Comparison of ENCODE assay signal across 15 mouse cellular contexts in the genomic region with DNA sequence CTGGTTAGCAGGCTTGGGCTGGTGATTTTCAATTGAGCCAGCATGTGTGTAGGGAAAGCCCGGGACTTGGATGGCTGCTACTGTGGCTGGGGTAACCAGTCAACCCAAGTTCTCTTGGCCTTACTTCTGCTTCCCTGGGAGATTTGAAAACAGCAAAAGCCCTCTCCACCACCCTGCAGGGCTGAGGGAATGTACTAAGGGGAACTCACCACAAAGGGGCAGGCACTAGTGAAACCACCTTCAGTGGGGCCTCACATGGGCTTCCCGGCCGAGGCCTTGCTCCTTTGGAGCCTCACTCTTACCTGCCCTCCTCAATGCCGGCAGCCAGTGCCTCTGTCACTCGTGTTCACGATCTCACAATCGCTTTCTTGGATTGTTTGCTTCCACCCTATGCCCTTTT. TPM values are rescaled to one million over a fixed set of nuclear protein-coding genes. Genes with fewer than 3 reads are reported as not detected.
DNase-seq lines count a peak whose midpoint lies in the region; ATAC-seq and TF ChIP-seq lines count a peak whose summit lies in the region.
"Had no signal": no experiment of that assay in that cellular context is flagged by ENCODE, and none has a peak within 500 bp of the region (broad histone marks: within the 10 kb centered on the region; RNA-seq: fewer than 3 reads in every experiment).

No protein-coding gene starts in this region.

- H3K9ac ChIP-seq in forebrain, embryonic 13.5 days: no peak overlapping the region
- no peak overlapping the region for H3K9ac ChIP-seq in forebrain, embryonic 15.5 days (replicated peaks)
- H3K9ac ChIP-seq in liver, postnatal 0 days (replicated peaks): peak overlapping the region; percentile 99

- no peaks in the 10 kb centered on the region for H3K9me3 ChIP-seq in forebrain, embryonic 13.5 days (replicated peaks)
- no peaks in the 10 kb centered on the region for H3K9me3 ChIP-seq in forebrain, embryonic 15.5 days
- no peaks in the 10 kb centered on the region for H3K9me3 ChIP-seq in liver, postnatal 0 days (ENCODE audit: low read length)
- H3K9me3 ChIP-seq: forebrain, embryonic 12.5 days; neural tube, embryonic 13.5 days had no signal

- H3K36me3 ChIP-seq in forebrain, embryonic 13.5 days (ENCODE audit: poor library complexity, severe bottlenecking): no peaks in the 10 kb centered on the region
- no peaks in the 10 kb centered on the region for H3K36me3 ChIP-seq in forebrain, embryonic 15.5 days
- no peaks in the 10 kb centered on the region for H3K36me3 ChIP-seq in kidney, adult 2 months (ENCODE audit: control insufficient read depth, insufficient read depth, low read length)
- H3K36me3 ChIP-seq in liver, postnatal 0 days (replicated peaks; ENCODE audit: insufficient read depth, low read length): peaks cover 13% of the 10 kb centered on the region; the same call in 1 of the 2 replicates
- H3K36me3 ChIP-seq: forebrain, embryonic 12.5 days; neural tube, embryonic 13.5 days had no signal

- no peak overlapping the region for H3K4me3 ChIP-seq in forebrain, embryonic 13.5 days
- H3K4me3 ChIP-seq in forebrain, embryonic 15.5 days: no peak overlapping the region
- peak overlapping the region; percentile 21 for H3K4me3 ChIP-seq in kidney, adult 2 months (ENCODE audit: insufficient read depth, low read depth, low read length)
- peak overlapping the region; percentile 95 for H3K4me3 ChIP-seq in liver, postnatal 0 days (ENCODE audit: low read depth, low read length)
- H3K4me3 ChIP-seq: forebrain, embryonic 12.5 days; neural tube, embryonic 13.5 days had no signal

- ATAC-seq in forebrain, embryonic 13.5 days: no peak
- ATAC-seq in forebrain, embryonic 15.5 days (replicated peaks): no peak
- ATAC-seq in liver, postnatal 0 days: peak; percentile 3; the same call in 1 of the 2 replicates
- ATAC-seq: lung, postnatal 0 days had no signal

- no peak for TF ChIP-seq POLR2A in kidney, adult 2 months (IDR thresholded peaks at IDR 0.05; ENCODE audit: low read depth, low read length)

- peaks cover 17% of the 10 kb centered on the region for H3K27me3 ChIP-seq in forebrain, embryonic 13.5 days
- H3K27me3 ChIP-seq in forebrain, embryonic 15.5 days: peaks cover 10% of the 10 kb centered on the region; the same call in 1 of the 2 replicates
- H3K27me3 ChIP-seq in kidney, adult 2 months (replicated peaks; ENCODE audit: control insufficient read depth, insufficient read depth, low read length): no peaks in the 10 kb centered on the region
- H3K27me3 ChIP-seq in liver, postnatal 0 days (ENCODE audit: insufficient read depth, low read length): 0 out of 2 replicates have a peak, but pooled peaks cover 10% of the 10 kb centered on the region

- 65% methylated on average over 7 of the region's 7 CpGs for WGBS in forebrain, embryonic 13.5 days
- 67% methylated on average over 7 of the region's 7 CpGs for WGBS in forebrain, embryonic 15.5 days
- 57% methylated on average over 7 of the region's 7 CpGs for WGBS in kidney, adult 2 months
- 31% methylated on average over 7 of the region's 7 CpGs for WGBS in liver, postnatal 0 days (ENCODE audit: insufficient replicate concordance)

- no peak for TF ChIP-seq CTCF in kidney, adult 2 months (conservative IDR thresholded peaks at IDR 0.05; ENCODE audit: insufficient read depth, insufficient read length, low read depth, low read length)
- TF ChIP-seq CTCF in liver, postnatal 0 days (IDR thresholded peaks at IDR 0.05; ENCODE audit: low read depth): no peak

- no peak for DNase-seq in kidney, adult 2 months
- DNase-seq in kidney, adult 9 months: no peak
- DNase-seq in c-Kit-negative CD71-positive TER-119-positive erythroid progenitor cells, embryonic 14.5 days (ENCODE audit: low read depth, low spot score): peak; percentile 45
- peak; percentile 44 for DNase-seq in liver, postnatal 0 days
- DNase-seq in testis, postnatal 14 days (ENCODE audit: low spot score): no peak
- DNase-seq in cerebellum, adult 18-20 months: no peak
- DNase-seq: adrenal gland, adult 8-10 months; gastrocnemius, postnatal 10 days; midbrain, embryonic 14.5 days; thymus, postnatal 36 days had no signal

- no peak; the same call in 1 of the 2 replicates for TF ChIP-seq EP300 in liver, postnatal 0 days (IDR thresholded peaks at IDR 0.05; ENCODE audit: low read depth)

- 0 out of 2 replicates have a peak overlapping the region, but pooled peaks have one; percentile 98 for H3K4me2 ChIP-seq in forebrain, embryonic 13.5 days
- H3K4me2 ChIP-seq in forebrain, embryonic 15.5 days (replicated peaks): no peak overlapping the region
- H3K4me2 ChIP-seq in liver, postnatal 0 days (ENCODE audit: low read depth, low read length): peak overlapping the region; percentile 93

- H3K4me1 ChIP-seq in forebrain, embryonic 13.5 days: peaks cover 17% of the 10 kb centered on the region
- peaks cover 13% of the 10 kb centered on the region for H3K4me1 ChIP-seq in forebrain, embryonic 15.5 days
- H3K4me1 ChIP-seq in kidney, adult 2 months (ENCODE audit: control insufficient read depth, insufficient read depth, low read length): peaks cover 3% of the 10 kb centered on the region; the same call in 1 of the 2 replicates
- H3K4me1 ChIP-seq in liver, postnatal 0 days (ENCODE audit: insufficient read depth): peaks cover 29% of the 10 kb centered on the region

- H3K27ac ChIP-seq in forebrain, embryonic 13.5 days: no peak overlapping the region
- H3K27ac ChIP-seq in forebrain, embryonic 15.5 days (replicated peaks): no peak overlapping the region
- no peak overlapping the region for H3K27ac ChIP-seq in kidney, adult 2 months (ENCODE audit: insufficient read depth, low read depth, low read length)
- peak overlapping the region; percentile 95 for H3K27ac ChIP-seq in liver, postnatal 0 days (ENCODE audit: low read depth)
- H3K27ac ChIP-seq: forebrain, embryonic 12.5 days; neural tube, embryonic 13.5 days had no signal

RNA-seq across cellular contexts. Expression of a gene that starts 2.0 kb away (rescaled TPM):
- 4.3 and 5.6 TPM in 2 replicates for polyA plus RNA-seq in forebrain, embryonic 13.5 days (2015; fragmentation: Nextera tagmentation; extraction: Ambion mirVana)
- 5.0 and 7.4 TPM in 2 replicates for polyA plus RNA-seq in forebrain, embryonic 15.5 days (2015; fragmentation: Nextera tagmentation; extraction: Ambion mirVana)
- polyA plus RNA-seq in kidney, adult 2 months (2012; rRNA removed): 34.1 and 39.8 TPM in 2 replicates
- 84.8 and 87.5 TPM in 2 replicates for polyA plus RNA-seq in liver, postnatal 0 days (2015; fragmentation: Nextera tagmentation; extraction: Ambion mirVana)

RNA-seq across cellular contexts. Expression of a gene that starts 39.3 kb away (rescaled TPM):
- 20.5 and 21.1 TPM in 2 replicates for polyA plus RNA-seq in forebrain, embryonic 13.5 days (2015; fragmentation: Nextera tagmentation; extraction: Ambion mirVana)
- 14.4 and 16.3 TPM in 2 replicates for polyA plus RNA-seq in forebrain, embryonic 15.5 days (2015; fragmentation: Nextera tagmentation; extraction: Ambion mirVana)
- 53.4 and 59.5 TPM in 2 replicates for polyA plus RNA-seq in kidney, adult 2 months (2012; rRNA removed)
- polyA plus RNA-seq in liver, postnatal 0 days (2015; fragmentation: Nextera tagmentation; extraction: Ambion mirVana): 2.2 and 2.5 TPM in 2 replicates

Comparison
In these comparisons a context has a peak if more than half of its experiments do, and no peak if none do; other contexts are left out.
1. H3K4me3 ChIP-seq: peak in kidney, adult 2 months (single experiment) and liver, postnatal 0 days (single experiment); none in forebrain, embryonic 13.5 days (single experiment) and forebrain, embryonic 15.5 days (single experiment).
2. DNase-seq: peak in c-Kit-negative CD71-positive TER-119-positive erythroid progenitor cells, embryonic 14.5 days (single experiment) and liver, postnatal 0 days (single experiment); none in kidney, adult 2 months (single experiment), kidney, adult 9 months (single experiment), testis, postnatal 14 days (single experiment) and cerebellum, adult 18-20 months (0 of 2).